Mouse (Mus musculus) liver, postnatal 0 days (tissue): Measurements from ENCODE around the gene Afg1l. TPM values are rescaled to one million over a fixed set of nuclear protein-coding genes. Genes with fewer than 3 reads are reported as not detected.
A peak's percentile ranks its signal among the peaks of the same experiment; 100 is the strongest.

Experiments
- ATAC-seq: fragments of 200-750 bp; cut with Nextera tagmentation; 2 replicates; pipeline ENCODE4 v1.8.0; 2017; ENCODE audit warnings: mild to moderate bottlenecking, moderate library complexity
- DNase-seq: peaks from one replicate; pipeline ENCODE4 v3.0.0-alpha.2; 2016
- H3K27ac ChIP-seq: fragments of 300-500 bp; sonication (generic); 2 replicates; pipeline ENCODE4 v1.5.1; 2014; ENCODE audit warnings: antibody characterized with exemption, moderate library complexity, mild to moderate bottlenecking, low read depth
- H3K27me3 ChIP-seq: fragments of 300-500 bp; sonication (generic); 2 replicates; pipeline ENCODE4 v1.6.1; 2014; ENCODE audit warnings: low read length, control low read depth, mixed read lengths; ENCODE audit not compliant: insufficient read depth
- H3K36me3 ChIP-seq: fragments of 300-500 bp; sonication (generic); replicated peaks from 2 replicates; pipeline ENCODE4 v1.6.1; 2014; ENCODE audit warnings: mild to moderate bottlenecking, control low read depth, low read length, moderate library complexity, mixed read lengths; ENCODE audit not compliant: insufficient read depth
- H3K4me1 ChIP-seq: fragments of 300-500 bp; sonication (generic); 2 replicates; pipeline ENCODE4 v1.6.1; 2014; ENCODE audit warnings: antibody characterized with exemption, mild to moderate bottlenecking, control low read depth; ENCODE audit not compliant: insufficient read depth
- H3K4me2 ChIP-seq: fragments of 300-500 bp; sonication (generic); 2 replicates; pipeline ENCODE4 v1.6.1; 2014; ENCODE audit warnings: low read depth, mild to moderate bottlenecking, low read length, moderate library complexity, mixed read lengths
- H3K4me3 ChIP-seq: fragments of 300-500 bp; sonication (generic); 2 replicates; pipeline ENCODE4 v1.5.1; 2014; ENCODE audit warnings: low read depth, low read length
- H3K9ac ChIP-seq: fragments of 300-500 bp; sonication (generic); replicated peaks from 2 replicates; pipeline ENCODE4 v1.6.1; 2014; ENCODE audit warnings: mild to moderate bottlenecking, moderate library complexity
- H3K9me3 ChIP-seq: fragments of 300-500 bp; sonication (generic); 2 replicates; pipeline ENCODE4 v1.6.1; 2016; ENCODE audit warnings: mild to moderate bottlenecking, control low read depth, low read length, mixed read lengths
- CTCF ChIP-seq: sonication (generic); IDR thresholded peaks from 2 replicates; pipeline ENCODE4 v1.5.1; 2016; ENCODE audit warnings: antibody characterized with exemption, low read depth
- EP300 ChIP-seq: IDR thresholded peaks from 2 replicates; pipeline ENCODE4 v1.6.1; 2016; ENCODE audit warnings: antibody characterized with exemption, low read depth, mild to moderate bottlenecking
- WGBS: fragments of 180-500 bp; shearing (Covaris S2); extraction: QIAGEN DNeasy Blood & Tissue Kit; methylation state at CpG from one replicate; pipeline ENCODE4 v1.1.7; 2014; ENCODE audit not compliant: insufficient replicate concordance; 5-methylcytosine and 5-hydroxymethylcytosine counted together
- polyA plus RNA-seq: library from polyadenylated mRNA; unstranded; fragments of >200 nt; fragmentation: Nextera tagmentation; extraction: Ambion mirVana; gene quantifications from 2 replicates; pipeline ENCODE4 v1.2.1, GENCODE M21; 2015

The Afg1l gene
- polyA plus RNA-seq, 1 experiment from 2014 or later = 2.9 TPM

DNA sequence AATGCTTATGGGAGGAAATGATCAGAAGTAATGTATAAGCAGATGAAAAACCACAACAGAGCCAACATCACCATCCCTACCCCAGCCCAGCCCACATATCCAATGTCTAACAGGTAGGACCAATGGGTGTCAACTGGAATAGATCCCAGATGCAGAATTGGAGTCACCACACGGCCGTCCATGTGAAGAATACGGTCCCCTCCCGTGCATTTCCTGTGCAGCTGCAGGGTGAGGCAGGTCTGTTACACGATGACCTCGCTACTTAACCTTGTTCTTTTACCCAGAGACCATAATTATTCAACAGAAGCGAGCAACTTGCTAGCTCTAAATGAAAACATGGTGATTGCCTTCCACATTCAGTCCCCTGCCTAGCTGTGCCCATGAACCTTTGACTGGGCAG, 178.4 kb downstream of the Afg1l start:
- 45% methylated on average over 7 of the region's 7 CpGs for whole genome bisulfite sequencing
- no peak overlapping the region for H3K9ac ChIP-seq
- TF ChIP-seq CTCF (no peak), EP300 (no peak)
- no peaks in the 10 kb centered on the region for H3K4me1 ChIP-seq
- no peak for ATAC-seq
- no peak for DNase-seq
- H3K4me2 ChIP-seq = no peak overlapping the region
- H3K9me3 ChIP-seq = no peaks in the 10 kb centered on the region
- no peaks in the 10 kb centered on the region for H3K36me3 ChIP-seq
- no peaks in the 10 kb centered on the region for H3K27me3 ChIP-seq
- no peak overlapping the region for H3K27ac ChIP-seq
- H3K4me3 ChIP-seq = no peak overlapping the region

DNA sequence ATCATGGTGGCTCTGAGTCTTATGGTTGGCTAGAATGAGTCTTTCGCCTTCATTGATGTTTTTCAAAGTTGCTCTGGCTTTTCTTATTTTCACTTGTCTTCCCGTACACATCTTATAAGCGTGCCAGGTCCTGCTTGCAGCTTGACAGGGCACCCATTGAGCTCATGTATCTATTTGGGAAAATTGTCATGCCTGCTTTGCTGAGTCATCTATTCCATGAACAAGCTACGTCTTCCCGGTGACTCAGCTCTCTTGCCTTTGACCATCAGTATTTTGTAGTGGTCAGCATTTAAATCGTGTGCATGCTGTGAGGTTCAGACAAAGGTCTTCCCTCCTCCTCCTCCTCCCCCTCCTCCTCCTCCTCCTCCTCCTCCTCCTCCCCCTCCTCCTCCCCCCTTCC, 178.9 kb downstream of the Afg1l start:
- Histone ChIP-seq H3K27me3 (no peaks in the 10 kb centered on the region), H3K9ac (no peak overlapping the region), H3K4me3 (no peak overlapping the region), H3K27ac (no peak overlapping the region), H3K4me2 (no peak overlapping the region), H3K4me1 (peaks cover 2% of the 10 kb centered on the region; the same call in 1 of the 2 replicates), H3K9me3 (no peaks in the 10 kb centered on the region), H3K36me3 (no peaks in the 10 kb centered on the region)
- WGBS = 77% methylated on average over 6 of the region's 6 CpGs
- DNase-seq = no peak
- ATAC-seq = no peak
- no peak for TF ChIP-seq EP300
- TF ChIP-seq CTCF = no peak

DNA sequence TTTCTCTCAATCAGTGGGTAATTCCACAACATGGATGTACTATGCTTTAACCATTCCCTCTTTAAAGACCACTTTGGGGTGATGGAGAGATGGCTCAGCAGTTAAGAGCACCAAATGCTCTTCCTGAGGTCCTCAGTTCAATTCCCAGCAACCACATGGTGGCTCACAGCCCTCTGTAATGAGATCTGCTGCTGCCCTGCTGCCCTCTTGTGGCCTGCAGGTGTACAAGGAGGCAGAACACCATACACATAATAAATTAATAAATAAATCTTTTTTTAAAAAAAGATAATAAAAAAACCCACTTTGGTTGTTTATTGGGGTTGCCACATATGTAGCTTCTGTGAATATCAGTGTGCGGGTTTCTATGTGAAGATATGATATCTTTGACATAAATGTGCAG, 180.4 kb downstream of the Afg1l start:
- H3K9me3 ChIP-seq = no peaks in the 10 kb centered on the region
- 67% methylated on average over 1 of the region's 1 CpGs for WGBS
- TF ChIP-seq CTCF (peak; percentile 59), EP300 (no peak)
- DNase-seq (no peak), ATAC-seq (no peak)
- H3K9ac ChIP-seq = no peak overlapping the region
- no peaks in the 10 kb centered on the region for H3K36me3 ChIP-seq
- H3K4me2 ChIP-seq = no peak overlapping the region
- no peak overlapping the region for H3K27ac ChIP-seq
- peaks cover 3% of the 10 kb centered on the region; the same call in 1 of the 2 replicates for H3K4me1 ChIP-seq
- no peak overlapping the region for H3K4me3 ChIP-seq
- H3K27me3 ChIP-seq = no peaks in the 10 kb centered on the region

DNA sequence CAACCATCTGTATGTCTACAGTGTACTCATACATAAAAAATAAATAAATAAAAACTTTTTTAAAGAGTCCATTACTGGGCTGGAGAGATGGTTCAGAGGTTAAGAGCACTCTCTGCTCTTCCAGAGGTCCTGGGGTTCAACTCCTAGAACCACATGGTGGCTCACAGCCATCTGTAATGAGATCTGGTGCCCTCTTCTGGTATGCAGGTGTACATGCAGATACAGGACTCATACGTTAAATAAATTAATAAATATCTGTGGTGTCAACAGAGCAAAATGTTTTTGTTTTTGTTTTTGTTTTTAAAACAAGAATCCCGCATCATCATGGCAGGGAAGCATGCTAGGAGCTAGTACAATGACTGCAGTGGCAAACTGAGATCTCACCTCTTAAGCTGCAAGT, 181.3 kb downstream of the Afg1l start:
- TF ChIP-seq CTCF (peak; percentile 61), EP300 (no peak)
- Histone ChIP-seq H3K27ac (no peak overlapping the region), H3K4me2 (no peak overlapping the region), H3K9me3 (no peaks in the 10 kb centered on the region), H3K9ac (no peak overlapping the region), H3K27me3 (no peaks in the 10 kb centered on the region), H3K4me3 (no peak overlapping the region), H3K4me1 (peaks cover 3% of the 10 kb centered on the region; the same call in 1 of the 2 replicates), H3K36me3 (no peaks in the 10 kb centered on the region)
- WGBS = 66% methylated on average over 2 of the region's 2 CpGs
- DNase-seq (no peak), ATAC-seq (no peak)

DNA sequence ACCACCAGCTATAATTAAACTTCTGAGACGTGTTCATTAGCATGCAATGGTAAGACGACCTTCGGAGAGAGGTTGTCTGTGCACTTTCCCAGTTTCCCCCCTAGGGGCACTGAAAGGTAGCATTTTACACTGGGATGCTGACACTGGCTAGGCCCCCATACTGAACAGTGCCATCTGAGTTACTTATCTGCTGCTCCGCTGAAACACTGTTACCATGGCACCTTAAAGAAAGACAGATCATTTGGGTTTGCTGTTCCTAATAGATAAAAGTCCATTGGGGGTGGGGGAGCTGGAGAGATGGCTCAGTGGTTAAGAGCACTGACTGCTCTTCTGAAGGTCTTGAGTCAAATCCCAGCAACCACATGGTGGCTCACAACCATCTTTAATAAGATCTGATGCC, 181.8 kb downstream of the Afg1l start:
- peak; percentile 35 for TF ChIP-seq CTCF
- TF ChIP-seq EP300 = 0 out of 2 replicates have a peak, but pooled peaks have one; percentile 28
- WGBS = 64% methylated on average over 4 of the region's 4 CpGs
- H3K4me1 ChIP-seq = peaks cover 3% of the 10 kb centered on the region; the same call in 1 of the 2 replicates
- no peak for DNase-seq
- H3K27me3 ChIP-seq = no peaks in the 10 kb centered on the region
- no peak overlapping the region for H3K4me2 ChIP-seq
- no peak overlapping the region for H3K4me3 ChIP-seq
- H3K36me3 ChIP-seq = no peaks in the 10 kb centered on the region
- H3K27ac ChIP-seq = no peak overlapping the region
- peak; percentile 82 for ATAC-seq
- H3K9ac ChIP-seq = no peak overlapping the region
- H3K9me3 ChIP-seq = no peaks in the 10 kb centered on the region

DNA sequence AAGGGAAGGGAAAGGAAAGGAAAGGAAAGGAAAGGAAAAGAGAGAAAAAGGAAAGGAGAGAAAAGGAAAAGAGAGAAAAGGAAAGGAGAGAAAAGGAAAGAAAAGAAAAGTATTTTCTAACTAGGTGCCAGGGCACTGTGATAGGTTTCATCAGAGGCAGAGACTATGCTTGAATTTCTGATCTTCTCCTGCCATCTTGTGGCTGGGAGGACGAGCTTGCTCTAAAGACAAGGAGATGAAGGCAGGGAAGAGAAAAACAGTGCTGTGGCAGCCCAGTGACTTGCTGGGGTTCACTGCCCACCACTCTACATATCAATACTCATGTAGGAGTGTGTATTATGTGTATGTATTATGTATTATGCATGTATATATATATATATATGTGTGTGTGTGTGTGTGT, 183.3 kb downstream of the Afg1l start:
- whole genome bisulfite sequencing = 10% methylated on average over 1 of the region's 1 CpGs
- DNase-seq = no peak

DNA sequence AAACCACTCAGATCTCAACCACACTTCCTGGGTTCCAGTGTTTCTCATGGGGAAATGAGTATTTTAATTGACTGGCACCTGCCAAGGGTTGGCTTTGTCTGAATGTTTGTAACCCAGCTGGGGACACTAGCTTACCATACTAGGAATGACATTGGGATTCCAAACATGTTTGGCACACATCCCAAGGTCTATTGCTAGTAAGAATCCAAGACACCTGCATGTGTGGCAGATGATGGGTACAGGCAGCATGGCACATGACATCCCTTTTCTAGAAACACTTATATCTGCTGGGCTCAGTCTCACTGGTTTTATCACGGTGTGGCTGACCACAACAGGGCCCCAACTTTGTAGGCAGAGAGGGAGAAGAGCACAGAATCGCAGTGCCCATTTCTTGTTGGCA, 184.0 kb downstream of the Afg1l start:
- 27% methylated on average over 2 of the region's 2 CpGs for WGBS
- ATAC-seq = no peak
- no peak overlapping the region for H3K9ac ChIP-seq

More for the DNA sequence above, 183.3 kb downstream of the Afg1l start:
- Histone ChIP-seq H3K27ac (no peak overlapping the region), H3K4me1 (peaks cover 3% of the 10 kb centered on the region; the same call in 1 of the 2 replicates), H3K27me3 (no peaks in the 10 kb centered on the region), H3K4me3 (no peak overlapping the region), H3K9ac (no peak overlapping the region), H3K36me3 (no peaks in the 10 kb centered on the region), H3K4me2 (no peak overlapping the region), H3K9me3 (no peaks in the 10 kb centered on the region)
- TF ChIP-seq CTCF (peak; percentile 81), EP300 (no peak)
- peak; percentile 65; the same call in 1 of the 2 replicates for ATAC-seq

More for the DNA sequence above, 184.0 kb downstream of the Afg1l start:
- Histone ChIP-seq H3K27me3 (no peaks in the 10 kb centered on the region), H3K4me1 (peaks cover 3% of the 10 kb centered on the region; the same call in 1 of the 2 replicates), H3K4me3 (no peak overlapping the region), H3K27ac (no peak overlapping the region), H3K36me3 (no peaks in the 10 kb centered on the region), H3K9me3 (no peaks in the 10 kb centered on the region), H3K4me2 (no peak overlapping the region)
- TF ChIP-seq EP300 (no peak), CTCF (no peak)
- no peak for DNase-seq
